Mouse (Mus musculus) embryonic facial prominence, embryonic 12.5 days (tissue): ENCODE measurements around the gene Ramp2. TPM values are rescaled to one million over a fixed set of nuclear protein-coding genes. Genes with fewer than 3 reads are reported as not detected.
A peak's percentile ranks its signal among the peaks of the same experiment; 100 is the strongest.

Experiments
- ATAC-seq: fragments of 200-750 bp; cut with Nextera tagmentation; 2 replicates; pipeline ENCODE4 v1.8.0; 2017; ENCODE audit not compliant: insufficient number of reproducible peaks, insufficient read depth, low FRiP score, low TSS enrichment
- H3K27ac ChIP-seq: fragments of 300-500 bp; sonication (generic); 2 replicates; pipeline ENCODE4 v1.5.1; 2016; ENCODE audit warnings: mild to moderate bottlenecking
- H3K27me3 ChIP-seq: fragments of 300-500 bp; sonication (generic); 2 replicates; pipeline ENCODE4 v1.6.1; 2016; ENCODE audit warnings: mild to moderate bottlenecking, moderate library complexity
- H3K36me3 ChIP-seq: fragments of 300-500 bp; sonication (generic); 2 replicates; pipeline ENCODE4 v1.6.1; 2016; ENCODE audit warnings: mild to moderate bottlenecking
- H3K4me1 ChIP-seq: fragments of 300-500 bp; sonication (generic); 2 replicates; pipeline ENCODE4 v1.6.1; 2016
- H3K4me2 ChIP-seq: fragments of 300-500 bp; sonication (generic); replicated peaks from 2 replicates; pipeline ENCODE4 v1.6.1; 2016; ENCODE audit warnings: mild to moderate bottlenecking, moderate library complexity
- H3K4me3 ChIP-seq: fragments of 300-500 bp; sonication (generic); 2 replicates; pipeline ENCODE4 v1.5.1; 2016; ENCODE audit warnings: mild to moderate bottlenecking
- H3K9ac ChIP-seq: fragments of 300-500 bp; sonication (generic); 2 replicates; pipeline ENCODE4 v1.6.1; 2016; ENCODE audit warnings: mild to moderate bottlenecking, moderate library complexity
- H3K9me3 ChIP-seq: fragments of 300-500 bp; sonication (generic); 2 replicates; pipeline ENCODE4 v1.6.1; 2016; ENCODE audit warnings: mild to moderate bottlenecking, moderate library complexity
- WGBS: fragments of 180-500 bp; shearing (Covaris S2); methylation state at CpG from one replicate; pipeline ENCODE4 v1.1.7; 2016; 5-methylcytosine and 5-hydroxymethylcytosine counted together
- polyA plus RNA-seq: library from polyadenylated mRNA; unstranded; fragments of >200 nt; fragmentation: Nextera tagmentation; extraction: Ambion mirVana; gene quantifications from 2 replicates; pipeline ENCODE4 v1.2.1, GENCODE M21; 2016

Ramp2 gene
- polyA plus RNA-seq, 1 experiment from 2014 or later: 80.2 TPM

GRCm38 (mm10) chr11:101238071-101238647 is 7.7 kb upstream of the Ramp2 start:
- Histone ChIP-seq H3K4me1 (peaks cover 7% of the 10 kb centered on the region), H3K27ac (peak overlapping the region; percentile 73), H3K9ac (no peak overlapping the region), H3K4me3 (no peak overlapping the region), H3K4me2 (no peak overlapping the region), H3K27me3 (no peaks in the 10 kb centered on the region), H3K9me3 (no peaks in the 10 kb centered on the region), H3K36me3 (no peaks in the 10 kb centered on the region)
- WGBS: 20% methylated on average over 5 of the region's 5 CpGs
- no peak for ATAC-seq

DNA sequence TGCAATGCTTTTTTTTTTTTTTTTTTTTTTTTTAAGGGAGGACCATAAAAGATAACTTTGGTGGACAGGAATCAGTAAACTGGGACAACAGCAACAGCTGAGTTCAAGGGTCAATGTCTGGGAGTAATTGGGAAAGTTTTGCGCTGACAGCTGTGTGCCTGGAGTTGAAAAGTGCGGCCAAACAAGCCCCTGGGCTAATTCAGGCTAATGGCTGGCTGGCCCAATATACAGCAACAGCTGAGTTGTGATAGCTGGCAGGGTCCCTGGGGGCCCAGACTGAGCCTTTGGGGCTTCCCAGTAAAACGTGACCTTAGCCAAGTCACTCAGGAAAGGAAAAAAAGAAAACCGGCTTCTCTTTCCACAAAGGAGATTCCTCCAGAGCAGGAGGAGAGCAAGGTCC is 757 bp upstream of the Ramp2 start:
- WGBS: 8% methylated on average over 4 of the region's 4 CpGs
- no peak for ATAC-seq
- Histone ChIP-seq H3K9ac (no peak overlapping the region), H3K27me3 (peaks cover 10% of the 10 kb centered on the region; the same call in 1 of the 2 replicates), H3K4me1 (peaks cover 21% of the 10 kb centered on the region), H3K36me3 (no peaks in the 10 kb centered on the region), H3K9me3 (no peaks in the 10 kb centered on the region), H3K4me2 (peak overlapping the region; percentile 98), H3K4me3 (no peak overlapping the region), H3K27ac (peak overlapping the region; percentile 81; the same call in 1 of the 2 replicates)

DNA sequence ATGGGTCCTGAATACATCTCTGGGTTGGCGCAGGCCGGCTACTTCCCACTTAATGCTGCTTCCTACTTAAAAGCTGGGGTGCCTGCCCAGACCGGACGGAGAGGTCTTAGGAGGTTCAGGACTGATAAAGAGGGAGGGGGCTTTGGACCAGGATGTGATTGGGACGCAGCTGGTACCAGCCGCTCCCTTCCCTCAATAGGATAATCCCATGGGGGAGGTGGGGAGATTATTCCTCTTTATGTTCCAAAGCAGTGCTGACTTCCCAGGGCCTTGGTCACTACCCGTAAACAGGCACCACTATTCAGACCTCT is 829 bp downstream of the Ramp2 start:
- H3K27ac ChIP-seq: peak overlapping the region; percentile 81
- H3K4me1 ChIP-seq: peaks cover 21% of the 10 kb centered on the region
- 2% methylated on average over 7 of the region's 7 CpGs for WGBS
- H3K4me2 ChIP-seq: peak overlapping the region; percentile 98
- H3K4me3 ChIP-seq: peak overlapping the region; percentile 66
- peaks cover 10% of the 10 kb centered on the region; the same call in 1 of the 2 replicates for H3K27me3 ChIP-seq
- H3K9ac ChIP-seq: peak overlapping the region; percentile 76
- H3K36me3 ChIP-seq: no peaks in the 10 kb centered on the region
- no peak; the same call in 1 of the 2 replicates for ATAC-seq
- H3K9me3 ChIP-seq: no peaks in the 10 kb centered on the region

DNA sequence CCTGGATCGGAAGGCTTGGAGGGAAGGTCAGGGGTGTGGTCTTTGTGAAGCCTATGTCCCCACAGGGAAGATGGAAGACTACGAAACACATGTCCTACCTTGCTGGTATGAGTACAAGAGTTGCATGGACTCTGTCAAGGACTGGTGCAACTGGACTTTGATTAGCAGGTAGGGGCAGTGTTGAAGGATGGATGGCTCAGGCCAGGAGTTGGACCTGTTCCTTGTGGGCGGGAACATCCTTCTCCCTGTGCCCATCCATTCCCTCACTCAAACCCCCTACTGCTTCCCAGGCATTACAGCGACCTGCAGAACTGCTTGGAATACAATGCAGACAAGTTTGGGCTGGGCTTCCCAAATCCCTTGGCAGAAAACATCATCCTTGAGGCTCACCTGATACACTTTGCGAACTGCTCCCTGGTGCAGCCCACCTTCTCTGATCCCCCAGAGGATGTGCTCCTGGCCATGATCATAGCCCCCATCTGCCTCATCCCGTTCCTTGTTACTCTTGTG is 1.7 kb downstream of the Ramp2 start:
- peak overlapping the region; percentile 98 for H3K4me2 ChIP-seq
- peaks cover 23% of the 10 kb centered on the region for H3K4me1 ChIP-seq
- no peaks in the 10 kb centered on the region for H3K36me3 ChIP-seq
- peaks cover 10% of the 10 kb centered on the region; the same call in 1 of the 2 replicates for H3K27me3 ChIP-seq
- no peak overlapping the region for H3K4me3 ChIP-seq
- H3K27ac ChIP-seq: 0 out of 2 replicates have a peak overlapping the region, but pooled peaks have one; percentile 5
- 77% methylated on average over 6 of the region's 6 CpGs for WGBS
- no peak overlapping the region for H3K9ac ChIP-seq
- H3K9me3 ChIP-seq: no peaks in the 10 kb centered on the region
- no peak for ATAC-seq

- no peak overlapping the region for H3K4me3 ChIP-seq
- peaks cover 27% of the 10 kb centered on the region for H3K4me1 ChIP-seq
- H3K27ac ChIP-seq: 0 out of 2 replicates have a peak overlapping the region, but pooled peaks have one; percentile 5
- H3K9ac ChIP-seq: no peak overlapping the region
- H3K27me3 ChIP-seq: peaks cover 10% of the 10 kb centered on the region; the same call in 1 of the 2 replicates
- no peak for ATAC-seq
- 27% methylated on average over 14 of the region's 14 CpGs for WGBS
- no peaks in the 10 kb centered on the region for H3K36me3 ChIP-seq
- no peaks in the 10 kb centered on the region for H3K9me3 ChIP-seq
- H3K4me2 ChIP-seq: 0 out of 2 replicates have a peak overlapping the region, but pooled peaks have one; percentile 3
These were observed 2.6 kb downstream of the Ramp2 start for GRCm38 (mm10) chr11:101248258-101248994.

GRCm38 (mm10) chr11:101251031-101251430 is 5.2 kb downstream of the Ramp2 start:
- H3K27ac ChIP-seq: no peak overlapping the region
- H3K9ac ChIP-seq: no peak overlapping the region
- ATAC-seq: no peak
- H3K4me3 ChIP-seq: no peak overlapping the region
- H3K4me1 ChIP-seq: peaks cover 24% of the 10 kb centered on the region
- H3K4me2 ChIP-seq: no peak overlapping the region
- peaks cover 10% of the 10 kb centered on the region; the same call in 1 of the 2 replicates for H3K27me3 ChIP-seq
- no peaks in the 10 kb centered on the region for H3K36me3 ChIP-seq
- WGBS: 67% methylated on average over 2 of the region's 2 CpGs
- no peaks in the 10 kb centered on the region for H3K9me3 ChIP-seq

DNA sequence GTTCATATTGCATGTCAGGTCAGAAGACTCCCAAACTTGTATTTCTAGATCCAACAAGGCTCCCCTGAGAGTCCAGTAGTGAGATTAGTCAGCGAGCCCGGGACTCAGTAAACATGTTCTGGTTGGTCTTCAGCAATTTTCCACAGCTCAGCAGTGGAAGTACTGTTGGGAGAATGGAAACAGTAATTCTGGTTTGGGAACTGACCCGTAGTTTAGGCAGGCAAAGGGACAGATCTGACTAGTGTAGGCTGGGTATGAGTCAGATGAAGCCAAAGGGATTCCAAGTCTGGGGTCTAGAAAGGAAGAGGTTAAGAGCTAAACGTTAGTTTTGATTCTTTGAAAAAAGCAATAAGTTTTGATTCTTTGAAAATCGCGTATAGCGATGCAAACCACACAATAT is 7.1 kb downstream of the Ramp2 start:
- no peak for ATAC-seq
- 14% methylated on average over 7 of the region's 7 CpGs for WGBS
- H3K4me1 ChIP-seq: peaks cover 14% of the 10 kb centered on the region
- peak overlapping the region; percentile 89 for H3K4me2 ChIP-seq
- H3K27me3 ChIP-seq: 0 out of 2 replicates have a peak, but pooled peaks cover under 1% of the 10 kb centered on the region
- H3K9ac ChIP-seq: peak overlapping the region; percentile 90
- peak overlapping the region; percentile 92 for H3K27ac ChIP-seq
- no peaks in the 10 kb centered on the region for H3K9me3 ChIP-seq
- H3K36me3 ChIP-seq: no peaks in the 10 kb centered on the region; the same call in 1 of the 2 replicates
- H3K4me3 ChIP-seq: peak overlapping the region; percentile 90

- Histone ChIP-seq H3K9ac (peak within 1 kb of the TSS; percentile 90), H3K27me3 (no peaks in the 10 kb centered on the region), H3K9me3 (no peaks in the 10 kb centered on the region), H3K4me3 (peak within 1 kb of the TSS; percentile 90), H3K36me3 (peaks cover 3% of the 10 kb centered on the region; the same call in 1 of the 2 replicates), H3K4me2 (peak within 1 kb of the TSS; percentile 89), H3K4me1 (peaks cover 14% of the 10 kb centered on the region), H3K27ac (peak within 1 kb of the TSS; percentile 92)
- WGBS: under 1% methylated on average over 40 of the region's 40 CpGs
- peak; percentile 64; the same call in 1 of the 2 replicates for ATAC-seq
These were observed 8.0 kb downstream of the Ramp2 start, which contains the start of gene Vps25 for GRCm38 (mm10) chr11:101253613-101254389. Gene Vps25 (plus strand): TSS chr11:101253707.

DNA sequence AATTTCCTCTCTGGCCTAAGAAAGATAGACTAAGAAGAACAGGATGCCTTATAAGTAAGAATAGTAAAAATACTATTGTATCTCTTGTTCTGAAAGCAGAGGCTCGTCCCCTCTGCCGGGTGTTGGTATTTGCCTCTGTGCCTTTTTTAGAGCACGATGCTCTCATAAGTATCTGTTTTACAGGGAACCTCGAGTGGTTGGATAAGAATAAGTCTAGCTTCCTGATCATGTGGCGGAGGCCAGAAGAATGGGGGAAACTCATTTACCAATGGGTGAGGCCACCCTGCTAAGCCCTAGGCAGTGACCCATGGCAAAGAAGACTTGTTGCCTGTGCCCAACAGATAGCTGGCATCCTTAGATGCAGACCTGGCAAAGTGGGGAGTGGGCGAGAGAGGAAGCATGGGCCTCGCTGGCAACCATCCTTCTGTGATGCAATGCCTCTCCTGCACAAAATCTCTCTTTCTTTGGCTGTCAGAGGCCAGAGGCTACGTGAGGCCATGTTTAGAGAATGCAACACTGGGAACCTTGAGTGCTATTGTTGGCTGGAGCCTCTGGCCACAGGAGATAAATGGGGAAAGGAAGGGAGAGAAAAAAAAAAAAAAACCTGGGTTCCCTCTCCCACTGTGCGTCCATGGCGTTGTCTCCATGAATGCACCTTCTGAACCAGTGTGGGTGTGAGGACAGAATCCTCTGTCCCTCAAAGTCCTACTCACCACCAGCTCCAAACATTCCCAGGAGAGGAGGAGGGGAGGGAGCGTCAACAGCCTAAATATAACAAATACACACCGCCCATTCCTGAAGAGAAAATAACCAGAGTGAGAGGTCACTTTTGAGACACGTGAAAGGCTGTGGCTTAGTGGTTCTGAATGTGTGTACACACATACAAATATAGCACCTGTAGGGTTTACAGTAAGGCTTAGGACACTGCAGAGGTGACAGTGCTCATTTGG is 10.3 kb downstream of the Ramp2 start:
- Histone ChIP-seq H3K27ac (no peak overlapping the region), H3K27me3 (peaks cover under 1% of the 10 kb centered on the region; the same call in 1 of the 2 replicates), H3K4me1 (peaks cover 31% of the 10 kb centered on the region), H3K4me2 (no peak overlapping the region), H3K9me3 (no peaks in the 10 kb centered on the region), H3K4me3 (no peak overlapping the region), H3K9ac (no peak overlapping the region), H3K36me3 (peaks cover 7% of the 10 kb centered on the region; the same call in 1 of the 2 replicates)
- ATAC-seq: no peak
- 88% methylated on average over 13 of the region's 13 CpGs for WGBS

- no peak for ATAC-seq
- Histone ChIP-seq H3K27ac (peak overlapping the region; percentile 80), H3K4me2 (peak overlapping the region; percentile 97), H3K4me1 (peaks cover 45% of the 10 kb centered on the region), H3K9ac (no peak overlapping the region), H3K9me3 (no peaks in the 10 kb centered on the region), H3K27me3 (peaks cover 33% of the 10 kb centered on the region), H3K36me3 (peaks cover 7% of the 10 kb centered on the region; the same call in 1 of the 2 replicates), H3K4me3 (peak overlapping the region; percentile 55; the same call in 1 of the 2 replicates)
- 31% methylated on average over 6 of the region's 6 CpGs for WGBS
These were observed 13.5 kb downstream of the Ramp2 start for GRCm38 (mm10) chr11:101259261-101259712.
